Mouse (Mus musculus) adrenal gland, postnatal 14 days (tissue): ENCODE data around the gene Pkdcc. TPM values are rescaled to one million over a fixed set of nuclear protein-coding genes. Genes with fewer than 3 reads are reported as not detected.

ENCODE experiments used
- DNase-seq: peaks from one replicate; pipeline ENCODE4 v3.0.0; 2021; ENCODE audit warnings: mixed read lengths
- total RNA-seq: library from RNA; stranded (reverse); gene quantifications from 2 replicates; pipeline ENCODE4 v1.2.3, GENCODE M21; 2021

Gene Pkdcc
- total RNA-seq, 1 experiment from 2014 or later, result 84.2 TPM

DNA sequence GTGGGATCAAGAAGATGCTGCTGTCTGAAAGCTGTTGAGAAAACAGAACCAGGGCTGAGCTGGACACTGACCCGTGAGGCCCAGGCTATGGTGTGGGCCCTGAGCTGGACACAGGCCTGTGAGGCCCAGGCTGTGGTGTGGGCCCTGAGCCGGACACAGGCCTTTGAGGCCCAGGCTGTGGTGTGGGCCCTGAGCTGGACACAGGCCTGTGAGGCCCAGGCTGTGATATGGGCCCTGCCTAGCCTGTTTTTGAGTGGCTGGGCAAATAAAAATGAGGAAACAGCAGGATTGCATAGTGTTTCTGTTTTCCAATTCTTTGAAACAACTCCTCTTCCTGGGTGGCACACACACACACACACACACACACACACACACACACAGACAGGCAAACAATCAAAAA, 2.7 kb upstream of the Pkdcc start:
- DNase-seq, result no peak

DNA sequence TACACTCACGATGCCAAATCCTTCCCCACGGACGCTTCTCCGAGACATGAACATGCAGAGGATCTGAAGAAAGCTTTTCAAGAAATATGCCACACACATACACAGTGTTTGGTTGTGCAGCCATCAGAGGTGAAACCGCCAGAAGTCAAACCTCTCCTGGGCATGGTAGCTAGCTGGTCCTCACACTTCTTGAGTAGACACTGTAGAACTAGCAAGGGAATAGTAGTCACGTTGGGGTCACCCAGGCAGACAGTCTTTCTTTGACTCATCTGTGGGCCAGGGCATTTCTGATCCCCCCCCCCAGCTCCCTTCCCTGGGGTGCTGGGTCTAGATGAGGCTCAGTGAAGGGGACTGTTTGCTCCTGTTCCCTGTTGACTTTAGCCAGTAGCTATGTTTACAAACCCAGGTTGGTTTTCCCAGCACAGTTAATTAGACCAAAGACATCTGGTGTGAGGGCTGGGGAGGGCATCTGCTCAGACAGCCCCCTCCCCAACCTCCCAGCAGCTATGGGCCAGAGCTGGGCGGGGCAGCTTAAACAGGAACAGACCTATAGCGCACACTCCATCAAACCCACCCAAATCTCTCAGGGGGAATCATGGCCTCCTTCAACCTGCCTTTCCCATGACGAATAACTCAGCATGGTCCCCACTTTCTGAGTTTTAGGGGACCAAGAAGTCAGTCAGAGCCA, 1.7 kb upstream of the Pkdcc start:
- DNase-seq, result no peak

DNA sequence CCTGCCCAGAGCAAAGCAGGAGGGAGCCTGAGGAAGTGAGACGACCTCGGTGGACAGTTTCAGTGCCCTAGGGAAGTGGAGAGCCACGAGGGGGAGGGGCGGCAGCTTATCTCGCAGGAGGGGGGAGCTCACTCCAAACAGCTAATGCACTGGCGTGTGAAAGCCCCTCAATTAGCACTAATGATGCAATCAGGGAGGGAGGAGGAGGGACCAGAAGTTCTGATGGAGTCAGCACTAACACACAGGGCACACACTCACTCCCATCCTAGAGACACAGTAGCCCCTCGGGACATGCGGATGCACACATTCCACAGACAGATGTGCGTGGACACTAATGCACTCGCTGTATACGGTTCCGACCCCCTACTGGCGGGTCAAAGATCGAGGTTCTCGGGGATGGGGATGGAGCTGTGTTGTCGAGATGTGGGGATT, 915 bp upstream of the Pkdcc start:
- DNase-seq, result peak; percentile 82

DNA sequence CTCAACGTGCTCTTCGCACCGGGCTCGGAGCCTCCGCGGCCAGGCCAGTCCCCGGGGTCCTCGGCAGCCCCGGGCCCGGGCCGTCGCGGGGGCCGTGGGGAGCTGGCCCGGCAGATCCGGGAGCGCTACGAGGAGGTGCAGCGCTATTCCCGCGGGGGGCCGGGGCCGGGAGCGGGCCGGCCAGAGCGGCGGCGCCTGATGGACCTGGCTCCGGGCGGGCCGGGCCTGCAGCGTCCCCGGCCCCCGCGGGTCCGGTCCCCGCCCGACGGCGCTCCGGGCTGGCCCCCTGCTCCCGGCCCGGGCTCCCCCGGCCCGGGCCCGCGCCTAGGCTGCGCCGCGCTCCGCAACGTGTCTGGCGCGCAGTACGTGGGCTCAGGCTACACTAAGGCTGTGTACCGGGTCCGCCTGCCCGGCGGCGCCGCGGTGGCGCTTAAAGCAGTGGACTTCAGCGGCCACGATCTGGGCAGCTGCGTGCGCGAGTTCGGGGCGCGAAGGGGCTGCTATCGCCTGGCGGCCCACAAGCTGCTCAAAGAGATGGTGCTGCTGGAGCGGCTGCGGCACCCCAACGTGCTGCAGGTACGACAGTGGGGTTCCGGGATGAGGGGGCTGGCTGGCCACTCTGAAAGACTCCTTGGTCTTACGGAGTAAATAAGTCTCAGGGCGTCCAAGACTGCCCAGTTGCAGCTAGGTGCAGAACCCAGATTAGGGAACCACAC, 595 bp downstream of the Pkdcc start:
- DNase-seq, result peak; percentile 70

DNA sequence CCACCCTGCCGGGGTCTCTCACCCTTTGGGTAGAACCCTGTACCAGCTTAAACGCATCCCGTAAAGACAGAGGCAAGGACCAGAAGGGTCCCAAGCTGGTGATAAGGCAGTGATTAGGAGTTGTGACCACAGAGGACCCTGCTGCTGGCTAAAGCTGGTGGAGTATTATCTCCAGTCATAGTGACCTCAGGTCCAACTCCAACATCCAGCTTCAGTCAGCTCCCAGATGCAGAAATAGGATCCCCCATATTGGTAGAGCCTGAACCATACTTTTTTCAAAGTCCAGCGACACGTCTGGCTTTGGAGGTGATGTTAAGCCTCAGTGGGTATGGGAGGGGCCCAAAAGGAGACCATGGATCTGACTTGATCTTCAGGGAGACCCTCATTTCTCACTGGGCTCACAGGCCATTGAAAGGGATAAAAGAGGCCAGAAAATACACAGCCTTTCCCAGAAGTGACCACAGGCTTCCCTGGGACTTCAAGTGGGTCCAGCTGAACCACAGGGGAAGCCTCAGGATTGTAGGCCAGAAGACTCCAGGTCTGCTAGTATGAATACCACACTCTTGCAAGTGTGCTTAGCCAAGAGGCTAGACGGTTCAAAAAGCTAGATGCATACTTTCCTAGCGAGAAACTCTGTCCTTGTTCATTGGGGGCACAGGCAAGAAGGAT, 1.3 kb downstream of the Pkdcc start:
- no peak for DNase-seq

DNA sequence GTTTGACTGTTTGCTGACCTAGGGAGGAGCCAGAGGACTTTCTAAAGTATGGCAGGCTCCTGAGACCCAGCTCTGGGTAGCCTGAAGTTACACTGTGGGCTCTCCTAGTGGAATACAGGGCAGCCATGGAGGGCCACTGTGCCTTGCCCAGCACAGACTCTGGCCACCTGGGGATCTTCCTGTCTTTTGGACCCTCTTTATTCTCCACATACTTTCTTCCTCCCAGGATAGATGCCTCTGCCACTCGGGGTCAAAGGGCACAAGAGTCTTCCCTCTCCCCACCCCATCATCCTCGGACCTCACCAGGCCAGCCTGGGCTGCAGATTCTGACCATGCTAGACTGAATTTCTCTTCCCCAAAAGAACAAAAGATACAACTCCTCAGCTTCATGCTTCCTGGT, 3.1 kb downstream of the Pkdcc start:
- peak; percentile 22 for DNase-seq

DNA sequence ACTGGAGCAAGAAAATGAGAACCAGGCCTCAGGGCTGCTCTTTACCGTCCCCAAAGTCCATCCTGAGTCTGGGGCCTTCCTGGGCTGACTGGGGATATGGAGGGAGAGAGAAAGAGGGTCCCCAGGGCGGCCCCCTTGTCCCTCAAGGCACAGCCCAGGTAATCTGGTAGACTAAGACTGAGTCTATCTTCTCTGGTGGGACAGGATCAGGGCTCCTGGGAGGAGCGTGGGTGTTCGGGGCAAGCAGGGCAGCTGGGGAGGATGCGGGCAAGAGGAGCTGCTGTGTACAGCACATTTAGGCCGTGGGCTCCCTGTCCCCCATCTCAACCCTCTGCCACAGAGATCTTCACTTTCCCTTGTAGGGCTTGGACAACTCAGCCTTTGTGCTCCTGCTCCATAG, 3.6 kb downstream of the Pkdcc start:
- peak; percentile 24 for DNase-seq

DNA sequence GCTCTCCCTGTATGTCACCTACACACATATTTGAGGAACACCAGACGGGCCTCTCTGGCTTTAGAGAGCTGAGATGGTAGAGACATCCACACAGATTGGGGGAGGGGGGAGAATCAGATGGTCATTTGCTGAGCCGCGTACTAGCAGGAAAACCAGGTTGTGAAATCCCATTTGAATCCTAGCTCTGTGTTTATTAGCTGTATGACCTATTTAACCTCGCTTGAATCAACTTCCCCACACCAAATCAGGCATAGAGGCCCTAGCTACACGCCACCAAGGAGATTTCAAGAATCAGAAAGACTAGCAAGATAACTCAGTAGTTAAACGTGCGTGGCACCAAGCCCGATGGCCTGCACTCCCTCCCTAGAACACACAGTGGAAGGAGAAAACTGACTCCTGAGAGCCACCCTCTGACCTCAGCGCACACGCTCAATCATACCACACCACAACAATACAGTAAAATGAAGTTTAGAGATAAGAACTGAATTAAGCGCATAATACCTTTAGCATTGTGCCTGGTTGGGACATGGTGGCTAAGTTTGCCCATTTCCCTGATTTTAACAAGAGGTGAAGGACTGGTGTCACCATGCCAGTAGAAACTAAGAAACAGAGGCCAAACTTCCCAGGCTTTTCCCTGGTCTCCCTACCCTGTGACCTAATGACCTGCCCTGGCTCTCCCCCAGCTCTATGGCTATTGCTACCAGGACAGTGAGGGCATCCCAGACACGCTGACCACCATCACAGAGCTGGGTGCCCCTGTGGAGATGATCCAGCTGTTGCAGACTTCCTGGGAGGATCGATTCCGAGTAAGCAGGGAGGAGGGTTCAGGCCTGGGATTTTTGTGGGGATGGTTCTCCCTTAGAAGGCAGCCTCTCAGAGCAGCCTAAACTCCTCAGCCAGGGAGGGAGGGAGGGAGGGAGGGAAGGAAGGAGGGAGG, 4.5 kb downstream of the Pkdcc start:
- peak; percentile 38 for DNase-seq

DNA sequence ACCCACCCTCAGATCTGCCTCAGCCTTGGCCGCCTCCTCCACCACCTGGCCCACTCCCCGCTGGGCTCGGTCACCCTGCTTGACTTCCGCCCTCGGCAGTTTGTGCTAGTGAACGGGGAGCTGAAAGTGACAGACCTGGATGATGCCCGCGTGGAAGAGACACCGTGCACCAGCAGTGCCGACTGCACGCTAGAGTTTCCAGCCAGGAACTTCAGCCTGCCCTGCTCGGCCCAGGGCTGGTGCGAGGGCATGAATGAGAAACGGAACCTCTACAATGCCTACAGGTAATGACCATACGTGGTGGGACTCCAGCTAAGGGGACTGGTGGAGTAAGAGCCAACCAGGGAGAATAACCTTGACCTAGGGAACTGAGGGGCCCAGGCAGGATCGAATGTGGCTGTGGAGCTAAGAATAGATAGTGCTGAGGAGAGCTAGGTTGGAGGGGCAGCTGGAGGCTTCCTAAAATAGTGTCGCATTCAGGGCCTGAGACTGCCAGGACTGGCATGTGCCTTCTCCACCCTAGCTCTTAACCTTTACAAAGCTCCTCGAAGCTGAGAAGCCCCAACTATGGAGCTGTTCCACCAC, 6.0 kb downstream of the Pkdcc start:
- peak; percentile 22 for DNase-seq

DNA sequence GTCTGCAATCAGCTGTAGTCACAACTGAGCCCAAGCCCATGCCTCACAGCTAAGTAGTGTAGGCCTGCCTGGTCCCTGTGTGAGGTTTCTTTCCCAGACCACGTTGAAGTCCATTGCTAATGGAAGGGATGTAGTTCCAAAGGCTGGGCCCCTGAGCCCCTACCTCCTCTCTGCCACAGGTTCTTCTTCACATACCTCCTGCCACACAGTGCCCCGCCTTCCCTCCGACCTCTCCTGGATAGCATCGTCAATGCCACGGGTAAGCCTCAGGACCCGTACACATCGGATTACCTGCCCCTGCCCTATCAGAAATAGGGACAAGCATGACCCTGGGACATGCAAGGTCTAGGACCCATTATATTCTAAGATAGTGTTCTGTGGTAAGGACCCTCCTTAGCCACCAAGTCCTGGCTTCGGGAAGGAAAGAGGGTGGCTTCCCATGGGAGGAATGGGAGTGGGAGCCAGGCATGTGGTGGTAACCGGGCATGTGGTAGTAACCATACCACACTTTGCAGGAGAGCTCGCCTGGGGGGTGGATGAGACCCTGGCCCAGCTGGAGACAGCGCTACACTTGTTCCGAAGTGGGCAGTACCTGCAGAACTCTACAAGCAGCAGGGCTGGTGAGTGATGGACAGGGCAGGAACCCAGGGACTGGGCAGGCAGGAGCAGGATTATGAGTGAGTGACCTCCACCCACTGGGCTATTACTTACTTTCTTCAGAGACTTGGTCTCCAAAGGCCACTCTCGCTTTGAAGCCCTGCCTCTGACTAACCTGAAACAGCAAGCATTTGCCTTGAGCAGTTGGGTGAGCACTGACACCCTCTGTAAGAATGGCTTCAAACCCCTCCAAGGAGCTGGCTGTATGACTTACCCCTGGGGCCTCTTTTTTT, 6.8 kb downstream of the Pkdcc start:
- DNase-seq, result peak; percentile 69

DNA sequence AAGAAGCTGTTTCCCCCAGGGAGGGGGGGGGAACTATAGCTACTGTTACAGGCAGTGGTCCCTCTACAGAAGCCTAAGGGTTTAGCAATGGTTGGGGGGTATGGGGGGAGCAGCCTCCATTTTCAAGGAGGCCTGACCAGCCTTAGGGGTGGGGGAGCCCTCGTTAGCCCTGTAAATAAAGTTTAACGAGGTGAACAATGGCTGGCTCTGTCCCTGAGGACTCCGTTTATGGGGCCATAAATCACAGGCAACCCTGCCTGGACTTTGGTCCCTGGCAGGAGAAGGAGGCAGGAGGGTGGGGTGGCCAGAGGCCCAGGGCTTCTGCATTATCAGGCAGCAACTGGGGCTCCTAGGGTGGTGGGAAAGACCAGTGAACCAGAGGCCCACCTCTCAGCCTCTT, 7.6 kb downstream of the Pkdcc start:
- peak; percentile 70 for DNase-seq

DNA sequence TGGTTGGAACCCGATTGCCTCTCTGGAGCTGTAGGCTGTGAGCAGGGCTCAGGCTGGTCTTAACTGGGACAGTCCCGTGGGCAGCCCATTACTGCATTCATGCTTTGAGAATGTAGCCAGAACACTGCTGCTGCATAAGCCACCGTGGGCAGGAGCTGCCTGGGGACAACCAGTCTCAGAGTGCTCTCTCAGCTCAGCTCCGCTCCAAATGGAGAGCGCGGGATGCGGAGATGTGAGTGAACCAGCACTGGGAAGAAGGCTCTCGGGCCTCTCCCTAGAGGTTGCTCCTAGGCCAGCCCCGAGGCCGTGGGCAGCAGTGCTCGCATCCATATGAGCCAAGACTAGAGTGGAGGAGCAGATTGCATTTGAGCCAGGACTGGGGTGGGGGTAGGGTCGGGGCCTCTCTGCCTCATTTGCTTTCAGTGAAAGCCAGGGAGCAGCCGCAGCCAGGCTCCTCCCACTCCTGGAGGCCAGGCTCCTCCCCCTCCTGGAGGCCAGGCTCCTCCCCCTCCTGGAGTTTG, 9.4 kb downstream of the Pkdcc start:
- peak; percentile 50 for DNase-seq

DNA sequence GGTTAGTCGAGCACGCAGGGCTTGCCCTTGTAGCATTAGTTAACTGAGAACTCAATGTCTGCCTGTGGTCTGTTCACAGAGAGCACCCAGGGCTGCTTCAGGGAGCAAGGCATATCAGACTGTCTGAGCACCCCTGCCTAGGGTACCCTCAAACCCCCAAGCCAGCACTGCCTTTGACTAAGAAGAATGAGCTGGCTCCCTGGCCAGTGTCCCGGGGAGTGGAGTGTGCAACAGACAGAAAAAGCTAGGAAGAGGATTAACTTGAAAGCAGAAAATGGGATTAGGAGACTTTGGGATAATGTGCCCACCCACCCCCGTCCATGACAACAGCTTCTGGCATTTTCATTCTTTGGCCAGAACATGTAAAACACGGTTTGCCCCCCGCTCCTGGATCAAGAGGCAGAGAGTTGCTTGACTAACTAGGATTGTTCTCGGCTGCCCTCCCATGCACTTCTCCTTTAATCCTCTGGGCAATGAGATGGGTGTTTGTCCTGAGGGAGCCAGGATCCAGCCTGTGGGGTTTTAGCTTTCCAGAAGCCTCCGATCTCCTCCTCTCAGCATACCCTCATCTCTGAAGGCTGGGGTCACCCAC, 11.4 kb downstream of the Pkdcc start:
- no peak for DNase-seq

DNA sequence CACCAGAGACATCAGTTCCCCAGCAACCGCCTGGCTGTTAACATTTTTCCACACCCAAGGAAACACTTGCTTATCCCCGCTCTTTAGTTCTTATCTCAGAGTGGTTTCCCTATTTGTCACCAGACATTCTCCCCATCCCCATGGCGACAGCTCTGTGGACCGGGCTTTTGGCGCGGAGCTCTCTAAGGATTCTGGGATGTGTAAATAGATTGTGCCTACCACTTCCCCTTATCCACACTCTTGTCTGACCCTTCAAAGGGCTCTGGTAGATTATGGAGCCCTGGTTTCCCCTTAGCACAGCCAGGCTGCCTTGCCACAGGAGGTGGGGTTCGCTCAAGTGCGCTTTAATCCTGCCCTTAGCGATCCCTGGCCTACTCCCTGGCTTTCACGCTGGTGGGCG, 16.3 kb downstream of the Pkdcc start:
- no peak for DNase-seq

DNA sequence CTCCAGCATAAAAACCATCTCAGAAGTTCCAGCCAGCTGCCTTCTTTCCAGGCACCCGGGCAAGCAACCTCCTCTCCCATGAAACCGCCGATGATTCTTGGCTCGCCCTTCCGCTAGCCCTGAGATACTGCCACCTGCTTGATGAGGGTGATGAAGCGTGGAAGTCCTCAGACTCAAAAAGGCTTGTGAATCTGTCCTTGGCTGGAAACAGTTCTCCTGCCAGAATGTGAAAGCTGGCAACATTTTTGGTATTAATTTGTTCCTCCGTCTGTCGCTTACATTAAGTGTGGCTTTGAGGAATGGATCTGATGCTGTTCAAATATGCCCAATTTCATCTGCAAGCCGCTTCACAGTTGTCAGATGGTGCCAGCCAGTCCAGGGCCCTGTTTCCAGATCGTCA, 20.1 kb downstream of the Pkdcc start:
- DNase-seq, result no peak

DNA sequence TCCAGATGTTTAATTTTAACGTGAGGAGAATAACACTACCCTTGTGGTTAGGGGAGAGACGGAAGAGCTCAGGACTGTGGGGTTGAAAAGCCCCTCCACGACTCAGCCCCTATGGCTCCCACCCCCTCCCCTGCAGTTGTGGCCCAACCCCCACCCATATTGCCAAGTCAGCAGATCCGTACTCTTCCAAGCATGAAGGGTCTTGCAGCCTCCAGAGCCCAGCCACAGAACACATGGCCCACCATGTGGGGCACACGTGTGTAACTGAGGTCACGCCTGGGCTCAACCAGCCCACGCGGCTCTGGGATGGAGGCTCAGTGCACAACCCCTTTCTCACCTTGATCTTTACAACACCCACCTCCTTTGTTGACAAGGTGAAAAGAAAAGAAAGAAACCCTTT, 21.1 kb downstream of the Pkdcc start:
- no peak for DNase-seq

DNA sequence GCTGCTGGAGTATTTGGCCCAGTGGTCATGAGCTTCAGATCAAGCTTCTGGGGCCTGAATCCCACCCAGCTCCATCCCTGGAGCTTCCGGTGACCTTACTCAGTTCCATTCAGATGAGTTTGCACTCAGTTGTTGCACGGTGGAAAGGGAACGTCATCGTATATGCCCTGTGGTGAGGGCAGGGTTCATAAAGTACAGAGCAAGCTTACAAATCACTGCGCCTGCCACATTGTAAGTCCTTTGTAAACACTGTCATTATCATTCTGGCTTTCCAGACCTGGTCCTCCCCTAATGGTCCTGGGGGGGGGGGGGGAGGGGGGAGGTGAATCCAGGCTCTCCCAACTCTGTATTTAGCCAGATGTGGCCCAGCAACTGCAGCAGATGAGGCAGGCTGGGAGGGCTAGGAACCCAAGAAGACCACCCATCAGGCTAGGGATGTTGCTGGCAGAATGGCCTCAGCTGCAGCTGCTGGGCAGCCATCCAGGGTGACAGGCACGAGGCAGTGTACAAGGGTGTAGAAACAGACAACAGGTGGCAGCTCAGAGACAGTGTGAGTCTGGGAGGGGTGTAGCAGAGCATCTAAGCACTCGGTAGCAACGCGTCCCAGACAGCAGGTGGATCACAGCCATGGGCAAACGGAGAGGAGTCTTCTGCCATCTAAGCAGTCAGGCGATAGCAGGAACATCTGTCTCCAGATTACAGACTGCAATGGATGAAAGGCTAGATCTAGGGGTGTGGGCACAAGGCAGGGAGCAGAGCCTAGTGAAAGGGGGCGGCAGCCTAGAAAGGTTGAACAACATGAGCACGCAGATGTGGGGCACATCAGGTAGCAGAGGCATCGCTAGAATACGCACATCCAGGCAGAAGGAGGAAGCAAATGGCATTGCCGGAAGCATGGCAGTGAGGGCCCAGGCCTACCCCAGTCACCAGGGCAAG, 23.3 kb downstream of the Pkdcc start:
- DNase-seq, result no peak

DNA sequence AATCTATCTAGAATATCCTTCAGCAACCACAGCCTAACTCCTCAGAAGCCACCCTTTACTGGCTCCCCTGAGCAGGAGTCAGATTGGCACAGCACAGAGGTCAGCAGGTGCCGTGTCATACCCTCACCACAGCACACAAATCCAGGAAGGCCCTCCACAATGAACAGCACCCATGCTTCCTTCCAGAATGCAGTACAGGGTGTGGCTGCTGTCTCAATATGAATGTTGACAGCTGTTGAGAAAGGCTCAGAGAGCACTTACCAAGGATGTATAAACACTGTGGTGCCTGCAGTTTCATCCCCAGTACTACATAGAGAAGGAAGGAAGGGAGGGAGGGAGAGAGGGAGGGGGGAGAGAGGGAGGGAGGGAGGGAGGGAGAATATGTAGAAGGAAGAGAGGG, 29.4 kb downstream of the Pkdcc start:
- no peak for DNase-seq

DNA sequence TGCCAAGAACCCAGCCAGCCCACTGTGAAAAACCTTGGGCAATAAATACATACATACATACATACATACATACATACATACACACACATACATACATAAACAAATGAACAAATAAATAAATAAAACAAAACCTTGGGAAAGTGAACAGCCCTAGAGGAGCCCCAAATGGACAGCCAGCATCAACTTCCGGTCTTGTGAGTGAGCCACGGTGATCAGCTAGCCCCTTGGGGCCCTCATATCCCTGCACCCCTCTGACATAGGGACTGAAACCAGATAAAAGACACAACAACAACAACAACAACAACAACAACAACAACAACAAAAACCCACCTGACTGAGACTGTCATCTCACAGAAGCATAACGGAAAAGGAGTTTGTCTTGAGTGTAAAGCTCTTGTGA, 30.4 kb downstream of the Pkdcc start:
- no peak for DNase-seq
